Mouse (Mus musculus): ENCODE results near the gene Paqr9. TPM values are rescaled to one million over a fixed set of nuclear protein-coding genes. Genes with fewer than 3 reads are reported as not detected.

The Paqr9 gene
- total and polyA plus RNA-seq, 3 experiments: not detected

DNA sequence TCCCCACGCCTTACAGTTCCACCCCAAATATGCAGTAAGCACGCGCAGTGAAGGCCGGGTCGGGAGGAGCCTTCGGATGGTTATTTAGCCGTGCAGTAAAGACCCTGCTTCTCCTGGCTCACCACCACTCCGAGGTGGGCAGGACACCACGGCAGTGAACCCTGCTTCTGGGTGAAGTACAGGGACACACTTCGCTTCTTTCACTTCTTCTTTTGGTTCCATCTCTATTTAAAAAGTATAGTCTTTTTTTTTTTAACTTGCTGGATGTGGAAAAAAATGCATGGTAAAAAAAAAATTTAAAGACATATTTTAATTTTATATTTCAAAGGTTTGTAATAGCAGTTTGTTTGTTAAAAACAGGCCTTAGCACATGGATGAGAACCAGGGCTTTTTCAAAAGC, 6.9 kb downstream of the Paqr9 start:
- H3K9me3 ChIP-seq (replicated peaks; ENCODE audit: low read length): no peaks in the 10 kb centered on the region
- no peak overlapping the region for H3K4me3 ChIP-seq (replicated peaks in 1 of 3; ENCODE audit: low read depth in 2 of 3, low read length in 2 of 3, poor library complexity in 1 of 3)
- no peak overlapping the region for H3K9ac ChIP-seq (ENCODE audit: insufficient read depth, low read depth)
- no peaks in the 10 kb centered on the region for H3K79me2 ChIP-seq (replicated peaks; ENCODE audit: control insufficient read depth, extremely low read depth, insufficient read depth, poor library complexity, severe bottlenecking)
- no peaks in the 10 kb centered on the region for H3K36me3 ChIP-seq (replicated peaks in 1 of 2; ENCODE audit: control insufficient read depth in 1 of 2, insufficient read depth in 1 of 2, low read length in 1 of 2)
- TF ChIP-seq IRF4 (IDR thresholded peaks at IDR 0.05; ENCODE audit: low read depth, low read length) (peak; percentile 90), HCFC1 (IDR thresholded peaks at IDR 0.05; ENCODE audit: low read depth, low read length) (no peak), ZMIZ1 (IDR thresholded peaks at IDR 0.05; ENCODE audit: low read depth, low read length) (no peak), CTCF (conservative IDR thresholded peaks at IDR 0.05 in 1 of 2, IDR thresholded peaks at IDR 0.05 in 1 of 2; ENCODE audit: low read depth in 2 of 2, low read length in 2 of 2) (no peak), JUN (IDR thresholded peaks at IDR 0.05; ENCODE audit: insufficient read depth, low read depth, low read length) (no peak), NRF1 (IDR thresholded peaks at IDR 0.05; ENCODE audit: low read depth, low read length) (0 out of 2 replicates have a peak, but pooled peaks have one; percentile 18), NELFE (IDR thresholded peaks at IDR 0.05; ENCODE audit: low read depth, low read length) (no peak), RCOR1 (conservative IDR thresholded peaks at IDR 0.05; ENCODE audit: low read depth, low read length) (no peak), MAX (IDR thresholded peaks at IDR 0.05; ENCODE audit: low read length) (no peak), RAD21 (IDR thresholded peaks at IDR 0.05; ENCODE audit: low read depth, low read length) (no peak), E2F4 (IDR thresholded peaks at IDR 0.05; ENCODE audit: insufficient replicate concordance, low read depth, low read length) (no peak), ETS1 (conservative IDR thresholded peaks at IDR 0.05; ENCODE audit: low read depth, low read length) (no peak), ZNF384 (IDR thresholded peaks at IDR 0.05; ENCODE audit: low read depth, low read length) (peak; percentile 94), MYC (IDR thresholded peaks at IDR 0.05; ENCODE audit: low read depth, low read length) (0 out of 2 replicates have a peak, but pooled peaks have one; percentile 41), JUND (conservative IDR thresholded peaks at IDR 0.05; ENCODE audit: low read depth, low read length) (0 out of 2 replicates have a peak, but pooled peaks have one; percentile 8), BHLHE40 (IDR thresholded peaks at IDR 0.05; ENCODE audit: low read depth, low read length) (no peak), EP300 (IDR thresholded peaks at IDR 0.05; ENCODE audit: low read length) (peak; percentile 76), SMC3 (IDR thresholded peaks at IDR 0.05; ENCODE audit: low read depth, low read length) (no peak)
- H3K4me2 ChIP-seq (ENCODE audit: insufficient read depth, low read depth, poor library complexity, severe bottlenecking): no peak overlapping the region
- H3K27ac ChIP-seq (ENCODE audit: insufficient read depth, low read depth): no peak overlapping the region
- dilution Hi-C loops (cut with MboI; ENCODE audit: extremely low pct_ligation_motif_present, extremely low pct_unique_long_range_greater_than_20kb, low sequenced_read_pairs): no loop called here
- no peaks in the 10 kb centered on the region for H3K27me3 ChIP-seq (replicated peaks)
- in situ Hi-C loops (cut with MboI; ENCODE audit: low pct_ligation_motif_present, low pct_unique_long_range_greater_than_20kb, low sequenced_read_pairs): no loop called here
- DNase-seq (ENCODE audit: extremely low read depth): peak; percentile 29
- peaks cover 6 to 27% of the 10 kb centered on the region in 2 experiments; a peak in 3 of 4 replicates for H3K4me1 ChIP-seq (ENCODE audit: control insufficient read depth in 1 of 2, insufficient read depth in 2 of 2)

DNA sequence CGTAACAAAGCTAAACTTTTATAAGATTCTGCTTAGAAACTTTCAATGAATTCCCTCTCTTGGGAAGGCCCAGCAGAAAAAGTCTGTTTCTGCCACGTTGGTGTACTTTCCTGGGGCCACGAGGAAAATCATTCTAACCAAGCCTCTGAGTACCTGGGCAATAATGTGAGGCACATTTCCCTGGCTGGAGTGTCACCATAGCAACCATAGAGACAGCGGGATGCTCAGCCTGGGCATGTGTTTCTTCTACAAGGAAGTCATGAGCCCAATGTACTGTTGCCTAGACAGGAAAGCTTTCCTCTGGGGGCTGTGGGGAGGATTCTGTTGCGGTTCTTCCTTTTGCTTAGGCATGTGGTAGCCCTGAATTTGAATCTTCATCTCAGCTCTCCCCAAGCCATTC, 7.5 kb downstream of the Paqr9 start:
- H3K79me2 ChIP-seq (replicated peaks; ENCODE audit: control insufficient read depth, extremely low read depth, insufficient read depth, poor library complexity, severe bottlenecking): no peaks in the 10 kb centered on the region
- dilution Hi-C loops (cut with MboI; ENCODE audit: extremely low pct_ligation_motif_present, extremely low pct_unique_long_range_greater_than_20kb, low sequenced_read_pairs) (no loop called here), in situ Hi-C loops (cut with MboI; ENCODE audit: low pct_ligation_motif_present, low pct_unique_long_range_greater_than_20kb, low sequenced_read_pairs) (no loop called here)
- no peak overlapping the region for H3K4me2 ChIP-seq (ENCODE audit: insufficient read depth, low read depth, poor library complexity, severe bottlenecking)
- H3K36me3 ChIP-seq (replicated peaks in 1 of 2; ENCODE audit: control insufficient read depth in 1 of 2, insufficient read depth in 1 of 2, low read length in 1 of 2): no peaks in the 10 kb centered on the region
- no peak overlapping the region for H3K4me3 ChIP-seq (replicated peaks in 1 of 3; ENCODE audit: low read depth in 2 of 3, low read length in 2 of 3, poor library complexity in 1 of 3)
- no peak overlapping the region for H3K9ac ChIP-seq (ENCODE audit: insufficient read depth, low read depth)
- no peak overlapping the region for H3K27ac ChIP-seq (ENCODE audit: insufficient read depth, low read depth)
- peak; percentile 21 for DNase-seq (ENCODE audit: extremely low read depth)
- H3K27me3 ChIP-seq (replicated peaks): no peaks in the 10 kb centered on the region
- peaks cover 6 to 27% of the 10 kb centered on the region in 2 experiments; a peak in 3 of 4 replicates for H3K4me1 ChIP-seq (ENCODE audit: control insufficient read depth in 1 of 2, insufficient read depth in 2 of 2)
- no peak for TF ChIP-seq ZMIZ1 (IDR thresholded peaks at IDR 0.05; ENCODE audit: low read depth, low read length)
- TF ChIP-seq ETS1 (conservative IDR thresholded peaks at IDR 0.05; ENCODE audit: low read depth, low read length): no peak
- no peak for TF ChIP-seq CTCF (conservative IDR thresholded peaks at IDR 0.05 in 1 of 2, IDR thresholded peaks at IDR 0.05 in 1 of 2; ENCODE audit: low read depth in 2 of 2, low read length in 2 of 2)
- no peak for TF ChIP-seq IRF4 (IDR thresholded peaks at IDR 0.05; ENCODE audit: low read depth, low read length)
- TF ChIP-seq CHD2 (IDR thresholded peaks at IDR 0.05; ENCODE audit: low read length): no peak
- no peak for TF ChIP-seq POLR2AphosphoS2 (IDR thresholded peaks at IDR 0.05; ENCODE audit: low read depth, low read length)
- no peak for TF ChIP-seq CHD1 (IDR thresholded peaks at IDR 0.05; ENCODE audit: low read depth, low read length)
- no peak for TF ChIP-seq MYC (IDR thresholded peaks at IDR 0.05; ENCODE audit: low read depth, low read length)
- TF ChIP-seq TCF12 (IDR thresholded peaks at IDR 0.05; ENCODE audit: low read depth, low read length): no peak
- no peak for TF ChIP-seq NRF1 (IDR thresholded peaks at IDR 0.05; ENCODE audit: low read depth, low read length)
- TF ChIP-seq E2F4 (IDR thresholded peaks at IDR 0.05; ENCODE audit: insufficient replicate concordance, low read depth, low read length): no peak
- no peak for TF ChIP-seq KAT2A (IDR thresholded peaks at IDR 0.05; ENCODE audit: insufficient replicate concordance, low read length)
- no peak for TF ChIP-seq GABPA (IDR thresholded peaks at IDR 0.05; ENCODE audit: insufficient replicate concordance, low read depth, low read length)
- no peak for TF ChIP-seq MEF2A (IDR thresholded peaks at IDR 0.05; ENCODE audit: borderline replicate concordance, low read depth, low read length)
- TF ChIP-seq ZNF384 (IDR thresholded peaks at IDR 0.05; ENCODE audit: low read depth, low read length): no peak
- TF ChIP-seq JUND (conservative IDR thresholded peaks at IDR 0.05; ENCODE audit: low read depth, low read length): no peak
- no peak for TF ChIP-seq SMC3 (IDR thresholded peaks at IDR 0.05; ENCODE audit: low read depth, low read length)
- TF ChIP-seq MAFK (IDR thresholded peaks at IDR 0.05; ENCODE audit: insufficient replicate concordance, low read length): no peak
- H3K9me3 ChIP-seq (replicated peaks; ENCODE audit: low read length): no peaks in the 10 kb centered on the region
